Mouse (Mus musculus) adrenal gland, postnatal 4 days (tissue): Measurements from ENCODE around the gene Togaram2. TPM values are rescaled to one million over a fixed set of nuclear protein-coding genes. Genes with fewer than 3 reads are reported as not detected.
"Not testable (repeated sequence)": the region's sequence is repeated elsewhere in the genome, so short reads cannot be mapped to it uniquely, and the experiment has no call there.

Experiments
- DNase-seq, 2 experiments: peaks; one replicate each; pipeline ENCODE4 v3.0.0; 2021 to 2022; ENCODE audit warnings: low spot score in 2 of 2, mixed read lengths in 2 of 2
- long read RNA-seq, 2 experiments: library from polyadenylated mRNA; stranded (forward); transcript quantifications; one replicate each; pipeline ENCODE4 v2.0.0; 2021
- total RNA-seq, 2 experiments: library from RNA; stranded (reverse); gene quantifications; 2 replicates each; pipeline ENCODE4 v1.2.3; 2021

Togaram2 gene
- total RNA-seq, result under 1 TPM; 0.14 to 0.17 TPM
- long read RNA-seq, experiment 1, partial matches to known transcripts, result 1 of 1 reads
- long read RNA-seq, experiment 1, other reads (novel, unspliced or antisense), result 0 of 1 reads
- long read RNA-seq, experiment 2, result 0 reads

- no peak for DNase-seq
Measured at GRCm38 (mm10) chr17:71673092-71673491, at the start of gene Togaram2. Gene Togaram2, plus strand, starts transcription at chr17:71673261.

GRCm38 (mm10) chr17:71631806-71632205 lies 41.3 kb upstream of the Togaram2 start:
- no peak for DNase-seq

- DNase-seq, result no peak
Measured at GRCm38 (mm10) chr17:71633350-71633749, 39.7 kb upstream of the Togaram2 start.

GRCm38 (mm10) chr17:71636786-71637185 lies 36.3 kb upstream of the Togaram2 start:
- no peak for DNase-seq

DNA sequence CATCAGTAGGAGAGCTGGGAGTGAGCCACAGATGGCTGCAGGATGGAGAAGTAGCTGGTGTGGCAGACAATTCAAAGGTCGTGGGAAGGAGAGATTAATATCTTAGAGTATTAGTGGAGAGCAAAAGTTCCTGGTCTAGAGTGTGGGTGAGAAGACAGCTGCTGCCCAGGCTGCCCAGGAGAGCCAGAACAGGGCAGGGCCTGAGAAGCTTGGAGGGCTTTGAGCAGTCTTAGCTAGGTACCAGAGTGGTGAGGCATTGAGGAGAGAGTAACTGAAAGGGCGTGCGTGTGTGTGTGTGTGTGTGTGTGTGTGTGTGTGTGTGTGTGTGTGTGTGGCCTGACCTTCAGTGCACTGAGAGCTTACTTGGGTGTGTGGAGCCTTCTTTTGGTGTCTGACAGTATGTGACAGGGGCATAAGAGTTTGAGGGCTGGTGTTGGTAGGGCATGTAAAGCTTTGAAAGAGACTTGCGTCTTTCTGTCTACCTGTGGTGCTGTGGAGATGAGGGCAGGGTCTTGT lies 35.3 kb upstream of the Togaram2 start:
- DNase-seq, result peak in 1 of 2 experiments; percentile 13

- DNase-seq, result not testable (repeated sequence)
Measured at GRCm38 (mm10) chr17:71639056-71639455, 34.0 kb upstream of the Togaram2 start.

DNA sequence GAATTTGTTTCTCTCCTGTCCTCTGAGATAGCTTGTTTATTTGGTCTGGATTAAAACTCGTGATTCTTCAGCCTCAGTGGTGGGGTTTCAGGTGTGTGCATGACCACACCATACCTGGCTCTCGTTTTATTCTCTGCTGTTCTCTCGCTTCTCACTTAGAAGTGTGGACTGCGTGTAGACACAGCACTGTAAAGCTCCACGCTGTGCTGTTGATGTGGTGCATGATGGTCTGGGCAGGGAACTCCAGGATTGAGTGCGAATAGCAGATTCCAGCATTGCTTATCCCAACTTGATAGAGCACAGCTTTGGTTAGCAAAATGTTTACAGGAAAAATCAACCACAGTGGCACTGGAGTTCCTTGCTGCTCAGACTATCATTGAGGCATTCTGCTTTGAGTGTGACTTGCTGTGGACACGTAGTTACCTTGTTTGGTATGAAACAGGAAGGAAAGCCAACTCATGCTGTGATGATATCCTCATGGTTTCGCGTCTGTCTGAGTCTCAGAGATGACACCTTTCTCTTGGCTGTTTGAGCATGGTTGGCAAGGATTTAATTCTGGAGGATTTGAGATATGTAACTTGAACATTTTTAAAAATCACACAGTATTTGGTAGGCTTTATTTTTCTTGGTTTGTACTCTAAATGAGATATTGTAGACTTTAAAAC lies 32.5 kb upstream of the Togaram2 start:
- no peak for DNase-seq

DNA sequence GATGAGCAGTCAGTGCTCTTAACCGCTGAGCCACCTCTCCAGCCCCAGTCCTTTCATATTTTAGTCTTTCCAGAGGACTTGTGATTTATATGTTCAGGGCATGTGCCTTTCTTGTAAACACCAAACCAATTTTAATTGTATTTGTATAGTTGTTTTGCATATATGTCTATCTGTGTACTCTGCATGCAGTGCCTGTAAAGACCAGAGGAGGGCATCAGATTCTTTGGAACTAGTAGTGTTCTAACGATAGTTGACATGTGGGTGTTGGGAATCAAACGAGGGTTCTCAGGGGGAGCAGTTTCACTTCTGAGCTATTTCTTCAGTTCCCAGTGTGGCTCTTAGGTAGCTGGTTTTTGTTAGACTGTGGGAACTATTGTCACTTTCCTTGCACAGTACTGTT lies 30.9 kb upstream of the Togaram2 start:
- no peak for DNase-seq

DNA sequence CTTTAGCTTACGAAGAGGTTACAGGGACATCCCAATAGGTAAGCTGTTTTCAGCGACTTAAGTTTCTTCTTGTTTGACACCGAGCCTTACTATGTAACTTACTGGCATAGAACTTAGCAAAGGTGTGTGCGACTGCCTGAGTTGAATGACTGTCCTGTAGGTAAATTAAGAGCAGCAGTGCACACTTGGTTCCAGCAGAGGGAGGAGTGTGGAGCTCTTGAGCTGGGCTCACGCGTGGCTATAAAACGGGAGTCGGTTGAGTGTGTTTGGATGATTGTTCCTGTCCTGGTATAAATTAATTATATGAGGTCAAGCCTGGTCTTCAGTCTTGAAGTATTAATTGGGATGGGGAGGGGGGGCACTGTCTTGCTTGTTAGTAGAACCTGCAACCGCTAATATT lies 23.1 kb upstream of the Togaram2 start:
- no peak for DNase-seq

DNA sequence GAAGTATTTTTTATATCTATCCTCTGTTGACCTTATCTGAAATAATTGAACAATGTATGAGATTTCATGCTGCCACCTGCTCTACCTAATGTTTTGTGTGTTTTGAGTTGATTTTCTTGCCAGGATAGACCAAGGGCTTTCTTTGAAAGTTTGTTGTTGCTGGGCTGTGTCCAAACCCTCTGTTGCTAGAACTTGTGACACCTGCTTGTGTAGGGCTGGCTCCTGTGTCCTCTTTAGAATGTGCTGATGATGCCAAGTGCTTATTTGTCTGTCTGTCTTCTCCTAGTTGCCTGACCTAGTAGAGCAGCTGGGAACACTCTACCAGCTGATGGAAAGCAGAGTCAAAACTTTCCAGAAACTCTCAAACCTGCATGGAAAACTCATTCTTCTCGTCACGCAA lies 20.6 kb upstream of the Togaram2 start:
- DNase-seq, result no peak

DNA sequence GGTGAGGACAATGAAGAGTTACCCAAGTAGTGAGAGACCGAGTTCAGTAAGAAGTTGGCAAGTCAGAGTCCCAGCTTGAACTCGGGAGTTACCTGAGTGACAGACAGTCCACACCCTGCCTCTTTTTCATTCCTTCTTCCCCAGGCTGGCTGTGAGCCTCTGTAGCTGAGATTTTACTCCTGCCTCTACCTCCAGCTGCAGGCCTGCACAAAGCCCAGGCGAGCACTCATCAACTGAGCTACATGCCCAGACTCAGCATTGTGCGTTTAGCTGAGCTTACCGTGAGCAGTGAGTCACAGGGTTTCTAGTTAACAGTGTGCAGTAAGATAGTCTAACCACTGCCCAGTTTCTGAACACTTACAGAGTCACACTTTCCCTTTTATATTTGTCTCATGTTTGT lies 20.1 kb upstream of the Togaram2 start:
- DNase-seq, result no peak

DNA sequence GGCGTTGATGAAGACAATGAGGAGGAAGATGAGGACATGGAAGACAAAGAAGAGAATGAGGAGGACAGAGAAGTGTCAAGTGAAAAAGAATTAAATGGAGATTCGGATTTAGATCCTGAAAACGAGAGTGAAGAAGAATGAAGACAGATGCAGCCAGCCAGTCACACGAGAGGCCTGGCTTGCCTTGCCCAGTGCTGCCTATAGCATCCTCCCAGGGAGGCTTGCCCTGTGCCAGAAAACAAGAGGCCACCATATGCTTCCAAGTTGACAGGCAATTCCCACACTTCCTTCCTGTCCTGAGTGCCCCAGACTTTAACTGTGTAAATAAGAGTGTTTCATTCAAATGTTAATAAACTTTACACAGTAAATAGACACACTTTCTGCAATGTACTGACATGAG lies 15.5 kb upstream of the Togaram2 start:
- no peak for DNase-seq

GRCm38 (mm10) chr17:71658666-71659065 lies 14.4 kb upstream of the Togaram2 start:
- DNase-seq, result no peak

DNA sequence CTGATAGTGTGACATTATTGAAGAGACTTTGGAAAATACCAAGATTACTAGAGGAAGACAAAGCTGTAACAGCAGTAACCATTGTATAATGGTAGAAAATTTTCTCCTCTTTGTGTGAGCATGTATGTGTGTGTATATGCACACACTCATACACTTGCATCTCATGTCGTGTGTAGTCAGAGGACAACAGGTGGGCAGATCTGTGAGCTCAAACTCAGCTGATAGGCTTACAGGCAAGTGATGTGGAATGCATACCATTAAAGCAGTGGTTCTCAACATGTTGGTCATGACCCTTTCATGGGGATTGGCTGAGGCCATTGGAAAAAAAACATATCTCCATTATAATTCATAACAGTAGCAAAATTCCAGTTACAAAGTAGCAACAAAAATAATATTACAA lies 12.7 kb upstream of the Togaram2 start:
- DNase-seq, result no peak

- peak in 1 of 2 experiments; percentile 59 for DNase-seq
Measured at GRCm38 (mm10) chr17:71662751-71663250, 10.3 kb upstream of the Togaram2 start.

- DNase-seq, result no peak
Measured at GRCm38 (mm10) chr17:71663491-71663890, 9.6 kb upstream of the Togaram2 start.

DNA sequence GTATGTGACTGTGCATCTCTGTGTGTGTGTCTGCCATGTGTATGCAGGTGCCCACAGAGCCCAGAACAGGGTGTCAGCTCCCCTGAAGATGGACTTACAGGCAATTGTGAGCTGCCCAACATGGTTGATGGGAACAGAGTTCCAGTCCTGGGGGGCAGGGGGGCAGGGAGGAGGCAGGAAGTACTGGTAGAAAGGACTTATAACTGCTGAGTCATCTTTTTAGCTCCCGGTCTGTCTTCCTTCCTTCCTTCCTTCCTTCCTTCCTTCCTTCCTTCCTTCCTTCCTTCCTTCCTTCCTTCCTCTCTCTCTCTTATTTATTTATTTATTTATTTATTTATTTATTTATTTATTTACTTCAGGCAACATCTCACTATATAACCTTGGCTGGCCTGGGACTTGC lies 8.9 kb upstream of the Togaram2 start:
- DNase-seq, result no peak

GRCm38 (mm10) chr17:71665201-71665600 lies 7.9 kb upstream of the Togaram2 start:
- no peak for DNase-seq

DNA sequence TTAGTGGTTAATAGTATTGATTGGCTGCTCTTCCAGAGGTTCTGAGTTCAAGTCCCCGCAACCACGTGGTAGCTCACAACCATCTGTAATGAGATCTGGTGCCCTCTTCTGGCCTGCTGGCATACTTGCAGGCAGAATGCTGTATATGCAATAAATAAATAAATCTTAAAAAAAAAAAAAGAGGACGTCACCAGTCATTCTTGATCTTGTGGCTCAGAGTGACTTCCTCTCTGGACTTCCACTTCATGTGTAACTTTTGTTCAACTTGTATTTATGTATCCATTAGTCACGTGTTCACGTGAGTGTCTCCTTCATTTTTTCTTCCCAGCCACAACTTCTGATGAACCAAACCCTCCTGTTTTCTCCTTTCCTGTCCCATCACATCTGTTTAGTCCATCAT lies 3.5 kb upstream of the Togaram2 start:
- DNase-seq, result no peak

DNA sequence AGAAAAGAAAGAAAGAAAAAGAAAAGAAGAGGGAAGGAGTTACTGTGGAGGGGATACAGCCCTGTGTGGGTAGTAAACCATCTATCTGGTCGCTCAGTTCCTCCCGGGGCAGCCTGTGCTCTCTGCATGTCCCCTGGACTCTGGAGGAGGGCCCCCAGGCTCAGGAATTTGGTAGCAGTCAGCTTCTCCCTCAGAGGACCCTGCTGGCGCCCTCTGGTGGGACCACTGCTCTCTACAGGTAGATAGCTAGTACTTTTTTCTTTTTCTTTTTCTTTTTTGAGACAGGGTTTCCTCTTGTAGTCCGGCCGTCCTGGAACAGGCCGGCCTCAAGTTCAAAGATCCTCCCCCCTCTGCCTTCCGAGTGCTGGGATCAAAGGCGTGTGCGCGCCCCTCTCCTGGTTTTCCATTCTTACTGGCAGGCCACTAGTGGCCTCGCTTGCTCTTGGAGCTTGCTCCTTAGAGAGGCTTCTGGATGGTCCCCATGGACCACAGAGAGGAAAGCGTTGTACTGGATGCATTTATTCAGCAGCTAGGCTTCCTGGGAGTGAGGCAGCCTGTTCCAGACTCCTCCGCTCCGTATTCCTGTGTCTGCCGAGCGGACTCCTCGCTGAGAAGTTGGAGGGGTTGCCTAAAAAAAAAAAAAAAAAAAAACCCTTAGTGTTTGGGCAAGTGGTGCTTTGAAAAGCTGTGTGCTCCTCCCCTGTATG lies 1.1 kb upstream of the Togaram2 start:
- DNase-seq, result no peak

GRCm38 (mm10) chr17:71673936-71674335 lies 875 bp downstream of the Togaram2 start:
- DNase-seq, result no peak

- DNase-seq, result no peak
Measured at GRCm38 (mm10) chr17:71674886-71675285, 1.8 kb downstream of the Togaram2 start.
